8 mouse cellular contexts compared by ENCODE assay signal in the genomic region with DNA sequence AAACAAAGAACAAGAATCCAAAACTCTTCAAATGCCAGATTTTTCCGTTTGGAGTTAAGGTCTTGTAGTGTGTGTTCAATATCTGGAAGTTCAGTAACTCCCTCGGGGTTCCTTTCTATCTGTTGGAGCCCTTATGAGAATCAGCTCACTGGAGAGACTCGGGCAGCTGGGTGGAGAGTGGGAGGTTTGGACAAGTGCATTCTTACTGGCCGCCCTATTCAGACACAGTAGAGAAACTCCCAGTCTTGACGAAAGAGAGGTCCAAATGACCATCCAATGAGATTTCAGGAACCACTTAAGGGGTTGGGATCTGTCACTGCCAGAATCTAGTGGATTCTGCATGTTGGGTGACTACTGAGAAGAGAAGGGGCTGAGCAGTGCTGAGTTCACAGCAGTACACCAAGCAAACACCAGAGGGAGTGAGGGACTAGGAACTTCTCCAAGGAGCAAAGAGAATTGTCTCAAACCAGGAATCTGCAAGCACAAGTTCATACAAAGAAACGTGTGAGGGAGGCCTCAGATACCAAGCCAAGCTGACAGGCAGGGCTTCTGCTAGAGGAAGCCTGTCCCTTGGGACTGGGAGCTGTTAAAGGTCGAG.
A peak's percentile ranks its signal among the peaks of the same experiment; 100 is the strongest.
DNase-seq lines count a peak whose midpoint lies in the region; ATAC-seq and TF ChIP-seq lines count a peak whose summit lies in the region.

No protein-coding gene starts in this region.

- no peaks in the 10 kb centered on the region for H3K4me1 ChIP-seq in heart, postnatal 0 days (ENCODE audit: control insufficient read depth, insufficient read depth)
- H3K4me1 ChIP-seq in heart, embryonic 11.5 days (ENCODE audit: control insufficient read depth, insufficient read depth, low read length): no peaks in the 10 kb centered on the region
- H3K4me1 ChIP-seq in embryonic fibroblast, embryonic 13.5 days (ENCODE audit: control insufficient read depth, insufficient read depth, low read length): no peaks in the 10 kb centered on the region

- no peaks in the 10 kb centered on the region for H3K9me3 ChIP-seq in heart, postnatal 0 days (replicated peaks; ENCODE audit: control insufficient read depth, low read length)
- H3K9me3 ChIP-seq in heart, embryonic 11.5 days (replicated peaks; ENCODE audit: control insufficient read depth, low read length): no peaks in the 10 kb centered on the region

- H3K36me3 ChIP-seq in heart, postnatal 0 days (replicated peaks; ENCODE audit: control insufficient read depth, insufficient read depth, low read length): no peaks in the 10 kb centered on the region
- no peaks in the 10 kb centered on the region for H3K36me3 ChIP-seq in heart, embryonic 11.5 days (ENCODE audit: control insufficient read depth, insufficient read depth, low read length)

- ATAC-seq in heart, postnatal 0 days (ENCODE audit: insufficient read depth, low read depth): 0 out of 2 replicates have a peak, but pooled peaks have one; percentile 24
- no peak; the same call in 1 of the 2 replicates for ATAC-seq in heart, embryonic 11.5 days (replicated peaks; ENCODE audit: insufficient number of reproducible peaks, low FRiP score, low TSS enrichment)

- H3K9ac ChIP-seq in heart, postnatal 0 days (replicated peaks; ENCODE audit: low read depth, low read length): no peak overlapping the region
- no peak overlapping the region for H3K9ac ChIP-seq in heart, embryonic 11.5 days (ENCODE audit: low read depth, low read length)

- DNase-seq in heart, postnatal 0 days (ENCODE audit: low spot score): peak; percentile 27
- peak; percentile 36 for DNase-seq in adrenal gland, postnatal 25 days
- peak; percentile 3 for DNase-seq in kidney, adult 11 months
- peak; percentile 67 to 80 for DNase-seq in left cerebral cortex, postnatal 14 days (ENCODE audit: low spot score in 2 of 2)
- peak; percentile 72 for DNase-seq in right cerebral cortex, postnatal 14 days
- no peak for DNase-seq in c-Kit-positive CD71-positive TER-119-positive erythroid progenitor cells, embryonic 14.5 days (ENCODE audit: low spot score)

- no peak overlapping the region for H3K4me2 ChIP-seq in heart, postnatal 0 days (ENCODE audit: low read depth, low read length)
- no peak overlapping the region for H3K4me2 ChIP-seq in heart, embryonic 11.5 days

- TF ChIP-seq POLR2A in embryonic fibroblast, embryonic 13.5 days (IDR thresholded peaks at IDR 0.05; ENCODE audit: low read depth, low read length): no peak

- no peak overlapping the region for H3K27ac ChIP-seq in heart, postnatal 0 days (ENCODE audit: low read depth)
- no peak overlapping the region for H3K27ac ChIP-seq in heart, embryonic 11.5 days (ENCODE audit: low read depth, low read length)
- H3K27ac ChIP-seq in embryonic fibroblast, embryonic 13.5 days (ENCODE audit: insufficient read depth, low read length): no peak overlapping the region

- no peak overlapping the region for H3K4me3 ChIP-seq in heart, postnatal 0 days (ENCODE audit: low read depth, low read length)
- no peak overlapping the region for H3K4me3 ChIP-seq in heart, embryonic 11.5 days (ENCODE audit: low read depth, low read length)
- no peak overlapping the region for H3K4me3 ChIP-seq in embryonic fibroblast, embryonic 13.5 days (ENCODE audit: insufficient read depth, low read length)

- peak; percentile 66 for TF ChIP-seq CTCF in heart, postnatal 0 days (IDR thresholded peaks at IDR 0.05; ENCODE audit: low read depth)
- peak; percentile 52; the same call in 1 of the 2 replicates for TF ChIP-seq CTCF in embryonic fibroblast, embryonic 13.5 days (IDR thresholded peaks at IDR 0.05; ENCODE audit: borderline replicate concordance, insufficient read depth, low read length)

- WGBS in heart, postnatal 0 days: 26% methylated on average over 7 of the region's 7 CpGs
- 35% methylated on average over 7 of the region's 7 CpGs for WGBS in heart, embryonic 11.5 days (ENCODE audit: insufficient replicate concordance)

- no peaks in the 10 kb centered on the region for H3K27me3 ChIP-seq in heart, postnatal 0 days (ENCODE audit: control insufficient read depth, insufficient read depth, low read length)
- H3K27me3 ChIP-seq in heart, embryonic 11.5 days (ENCODE audit: control insufficient read depth, insufficient read depth, low read length): no peaks in the 10 kb centered on the region

- TF ChIP-seq EP300 in heart, postnatal 0 days (IDR thresholded peaks at IDR 0.05; ENCODE audit: low read depth): no peak

- intact Hi-C loops in left cerebral cortex, postnatal 14 days (cut with DNase I): loop anchor here (2.0 kb wide), 1 partner anchor 484 kb away; no protein-coding TSS in a partner anchor
